Mouse (Mus musculus) ES-CJ7 (cell line): ENCODE data around the gene Pde6g.

ENCODE experiments used
- DNase-seq: peaks from one replicate; pipeline ENCODE4 v3.0.0; 2011; ENCODE audit warnings: low read depth, low spot score

Gene Pde6g

DNA sequence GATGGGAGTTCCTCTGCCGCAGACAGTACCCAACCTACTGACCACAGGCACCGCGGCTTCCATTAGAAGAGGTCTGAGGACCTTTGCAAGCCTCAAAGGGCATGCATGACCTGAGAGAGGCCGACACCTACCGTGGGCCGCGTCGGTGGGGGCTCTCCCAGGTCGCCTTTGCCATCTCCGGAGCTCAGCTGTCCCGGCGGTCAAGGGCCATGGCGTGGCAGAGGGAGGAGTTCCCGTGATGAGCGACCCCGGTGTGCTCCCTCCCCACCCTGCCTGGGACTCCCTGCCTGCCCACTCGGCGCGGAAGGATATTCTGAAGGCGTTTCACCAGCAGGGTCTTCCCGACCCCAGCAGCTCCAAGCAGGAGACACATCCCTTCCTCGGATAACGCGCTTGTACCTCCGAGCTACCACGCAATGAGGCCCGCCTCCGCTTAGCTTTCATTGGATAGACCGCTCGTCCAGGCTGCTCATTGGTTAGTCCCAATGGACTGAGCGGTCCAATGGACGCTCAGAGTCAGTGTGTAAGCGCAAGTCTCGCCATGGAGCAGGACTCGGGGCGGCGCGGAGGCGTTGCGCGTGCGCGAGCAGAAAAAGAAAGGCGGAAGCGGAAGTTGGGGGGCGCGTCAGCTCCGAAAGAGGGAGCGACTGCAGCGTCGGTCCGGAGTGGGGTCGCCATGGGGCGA lies 13.9 kb upstream of the Pde6g start, which contains the start of gene Arl16:
TSS of gene Arl16 (minus strand) at position 557 of the 685 bp plus-strand sequence.
- DNase-seq, result peak; percentile 100

DNA sequence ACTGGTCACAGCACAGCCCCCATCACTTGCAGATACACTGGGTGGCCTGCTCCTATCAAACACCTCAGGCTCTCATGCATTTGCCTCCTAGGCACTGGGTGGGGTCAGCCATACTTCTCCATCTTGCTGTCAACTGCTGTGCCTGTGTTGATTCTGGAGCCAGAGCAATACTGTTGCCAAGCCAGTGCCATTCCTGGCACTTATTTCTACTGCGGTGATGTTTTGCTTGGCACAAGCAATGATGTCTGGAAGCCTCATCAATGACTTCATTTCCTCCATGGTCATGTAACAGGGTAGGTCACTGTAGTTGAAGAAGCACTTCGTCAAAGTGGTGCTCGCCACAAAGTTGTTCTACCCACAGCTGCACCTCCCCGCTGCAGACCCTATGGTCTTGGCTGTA lies 12.2 kb upstream of the Pde6g start:
- no peak for DNase-seq

DNA sequence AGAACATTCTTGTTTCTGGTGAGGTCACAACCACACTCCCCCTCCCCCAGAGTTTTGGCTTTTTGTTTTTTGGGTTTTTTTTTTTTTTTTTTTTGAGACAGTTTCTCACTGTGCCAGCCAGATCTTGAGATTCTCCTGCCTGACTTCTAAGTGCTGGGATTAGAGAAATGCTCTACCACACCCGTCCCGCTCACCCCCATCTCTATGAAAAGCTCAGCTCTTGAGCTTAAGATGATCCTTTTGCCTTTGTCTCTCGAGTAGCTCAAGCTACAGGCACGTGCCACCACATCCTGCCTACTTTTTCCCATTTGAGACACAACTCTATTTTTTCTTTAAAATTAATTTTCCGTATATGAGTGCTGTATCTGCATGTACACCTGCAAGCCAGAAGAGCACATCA lies 11.1 kb upstream of the Pde6g start:
- no peak for DNase-seq

DNA sequence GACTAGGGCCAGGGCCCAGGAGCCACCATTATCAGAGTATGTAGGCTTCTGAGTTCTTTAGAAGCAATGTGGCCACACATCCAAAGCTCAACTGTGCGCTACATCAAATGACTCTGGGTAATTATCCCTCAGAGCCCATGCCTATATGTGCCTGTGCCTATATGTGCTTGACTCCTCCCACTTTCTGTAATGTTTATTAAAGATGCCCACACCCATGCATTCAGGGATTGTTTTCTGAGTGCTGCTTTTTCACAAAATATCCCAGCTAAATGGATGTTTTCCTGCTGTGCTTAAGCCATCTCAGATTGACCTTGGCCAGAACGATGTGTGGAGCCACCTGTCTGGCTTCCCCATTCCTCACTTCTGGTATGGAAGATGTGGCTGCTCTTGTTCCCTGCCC lies 10.2 kb upstream of the Pde6g start:
- no peak for DNase-seq

DNA sequence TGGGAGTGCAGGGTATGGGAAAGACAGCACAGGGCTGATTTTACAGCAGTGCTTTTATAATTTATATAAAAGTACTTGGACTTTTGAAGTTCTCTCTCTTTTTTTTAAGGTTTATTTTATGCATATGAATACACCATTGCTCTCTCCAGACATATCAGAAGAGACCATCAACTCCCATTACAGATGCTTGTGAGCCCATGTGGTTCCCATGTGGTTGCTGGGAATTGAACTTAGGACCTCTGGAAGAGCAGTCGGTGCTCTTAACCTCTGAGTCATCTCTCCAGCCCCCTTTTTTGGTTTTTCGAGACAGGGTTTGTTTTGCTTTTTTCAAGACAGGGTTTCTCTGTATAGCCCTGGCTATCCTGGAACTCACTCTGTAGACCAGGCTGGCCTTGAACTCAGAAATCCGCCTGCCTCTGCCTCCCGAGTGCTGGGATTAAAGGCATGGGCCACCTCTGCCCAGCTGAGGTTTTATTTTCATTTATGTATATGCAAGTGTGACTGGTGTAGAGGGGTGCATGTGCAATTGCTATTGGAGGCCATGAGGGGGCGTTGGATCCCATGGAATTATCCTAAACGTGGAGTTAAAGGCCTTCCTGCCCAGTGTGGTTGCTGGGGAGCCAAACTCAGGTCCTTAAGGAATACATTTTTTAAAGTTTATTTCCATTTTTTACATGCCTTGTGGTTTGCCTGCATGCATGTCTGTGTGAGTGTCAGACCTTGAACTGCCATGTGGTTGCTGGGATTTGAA lies 5.7 kb upstream of the Pde6g start:
- peak; percentile 48 for DNase-seq

DNA sequence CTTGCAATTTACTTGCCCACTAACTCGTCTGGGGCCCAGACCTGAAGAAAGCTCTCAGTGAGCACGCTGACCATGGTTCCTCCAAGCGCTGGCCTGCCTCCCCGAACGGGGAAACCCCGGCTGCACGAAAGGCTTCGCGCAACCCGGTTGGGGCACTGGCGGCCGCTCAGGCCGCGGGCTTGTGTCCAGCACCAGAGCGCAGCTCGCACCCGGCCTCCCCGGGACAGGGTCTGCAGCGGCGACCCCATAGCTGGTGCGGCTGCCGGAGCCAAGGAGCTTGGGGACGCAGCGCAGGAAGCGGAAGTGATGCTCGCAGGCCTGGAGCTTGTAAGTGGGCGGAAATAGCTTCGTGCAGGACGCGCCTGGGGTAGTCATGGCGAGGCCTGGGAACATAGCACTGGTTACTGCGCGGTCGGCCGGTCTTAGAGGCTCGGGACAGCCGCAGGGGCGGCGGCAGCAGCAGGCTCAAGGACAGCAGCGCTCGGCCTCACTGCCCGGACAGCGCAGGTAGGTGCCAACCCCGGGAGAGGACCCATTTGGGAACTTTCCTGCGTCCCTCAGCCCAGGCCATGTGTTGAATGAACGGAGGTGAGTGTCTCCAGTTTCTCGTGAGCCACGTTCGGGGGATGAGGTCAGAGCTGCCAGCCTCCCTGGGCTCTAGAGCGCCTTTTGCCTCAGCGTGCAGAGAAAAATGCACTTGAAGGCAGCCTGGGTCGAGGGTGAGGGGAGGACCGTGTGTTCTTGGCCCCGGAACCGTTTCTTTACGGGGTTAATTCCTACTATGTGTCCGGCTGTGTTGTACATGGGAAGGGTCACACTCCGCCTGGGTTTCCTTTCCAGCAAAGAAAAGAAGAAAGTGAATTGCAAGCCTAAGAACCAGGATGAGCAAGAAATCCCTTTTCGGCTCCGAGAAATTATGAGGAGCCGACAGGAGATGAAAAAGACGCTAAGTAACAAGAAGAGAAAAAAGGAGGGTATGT lies 4.8 kb upstream of the Pde6g start, which contains the start of the genes Oxld1 and Ccdc137:
TSS of gene Oxld1 (minus strand) at position 297 of the 980 bp plus-strand sequence.
TSS of gene Ccdc137 (plus strand) at position 344 of the 980 bp plus-strand sequence.
- peak; percentile 75 for DNase-seq

DNA sequence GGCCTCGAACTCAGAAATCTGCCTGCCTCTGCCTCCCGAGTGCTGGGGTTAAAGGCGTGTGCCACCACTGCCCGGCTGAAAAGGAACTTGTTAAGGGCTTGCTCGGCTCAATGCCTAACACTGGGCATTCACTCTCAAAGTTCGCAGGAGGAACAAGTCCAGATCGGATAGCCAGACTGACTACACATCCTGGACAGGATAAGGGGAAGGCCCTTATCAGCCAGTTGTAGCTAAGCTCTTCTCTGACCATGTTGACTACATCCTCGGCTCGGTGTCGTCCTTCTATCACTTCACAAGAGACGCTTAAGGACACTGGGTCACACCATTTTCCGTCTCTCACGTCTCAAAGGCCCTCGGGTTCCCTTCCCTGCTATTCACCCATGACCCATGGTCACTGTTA lies 4.1 kb upstream of the Pde6g start:
- no peak for DNase-seq

DNA sequence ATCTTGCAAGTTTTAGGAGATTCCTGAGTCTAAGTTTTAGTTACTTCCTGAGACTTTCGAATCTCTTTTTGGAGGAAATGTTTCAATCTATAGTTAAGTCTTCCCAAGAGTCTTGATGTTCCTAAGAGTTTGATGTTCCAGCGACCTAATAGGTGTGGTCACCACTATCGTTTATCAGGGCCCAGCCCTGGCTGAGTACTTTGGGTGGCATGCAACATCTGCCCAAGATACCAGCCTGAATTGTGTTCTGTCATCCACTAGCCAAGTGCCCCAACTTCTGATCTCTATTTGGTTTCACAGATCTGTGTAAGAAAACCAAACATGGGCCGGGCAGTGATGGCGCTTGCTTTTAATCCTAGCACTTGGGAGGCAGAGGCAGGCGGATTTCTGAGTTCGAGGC lies 2.1 kb upstream of the Pde6g start:
- DNase-seq, result no peak

DNA sequence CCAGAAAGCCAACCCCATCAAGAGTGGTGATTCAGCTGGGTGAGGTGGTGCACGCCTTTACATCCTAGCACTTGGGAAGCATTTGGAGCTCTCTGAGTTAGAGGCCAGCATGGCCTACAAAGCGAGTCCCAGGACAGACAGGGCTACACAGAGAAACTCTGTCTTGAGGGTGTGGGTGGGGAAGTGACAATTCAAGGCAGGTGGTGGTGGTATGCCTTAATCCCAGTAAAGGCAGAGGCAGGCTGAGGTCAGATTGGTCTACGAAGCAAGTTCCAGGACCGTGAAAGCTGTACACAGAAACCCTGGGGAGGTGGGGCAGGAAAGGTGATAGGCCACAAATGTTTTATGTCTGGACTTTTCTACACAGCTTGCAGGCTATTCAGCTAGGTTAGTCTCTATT lies 1.7 kb upstream of the Pde6g start:
- DNase-seq, result no peak

DNA sequence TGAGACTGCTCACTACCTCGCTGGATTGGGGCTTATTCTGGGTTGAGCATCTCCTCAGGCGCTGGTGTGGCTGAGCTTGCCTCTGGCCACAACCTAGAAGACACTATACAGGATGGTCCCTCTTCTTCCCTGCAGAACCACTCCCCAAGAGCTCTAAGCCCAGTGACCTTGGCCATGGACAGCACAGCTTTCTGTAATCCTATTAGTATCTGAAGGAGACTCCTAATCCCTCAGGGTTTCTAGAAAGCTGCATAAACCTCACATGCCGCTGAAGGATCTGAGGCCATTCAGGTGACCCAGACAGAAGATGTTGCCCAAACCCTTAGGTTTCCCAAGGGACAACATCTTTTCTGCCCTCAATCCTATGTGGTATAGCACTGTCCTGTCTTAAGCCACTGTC lies 1.1 kb downstream of the Pde6g start:
- DNase-seq, result no peak

DNA sequence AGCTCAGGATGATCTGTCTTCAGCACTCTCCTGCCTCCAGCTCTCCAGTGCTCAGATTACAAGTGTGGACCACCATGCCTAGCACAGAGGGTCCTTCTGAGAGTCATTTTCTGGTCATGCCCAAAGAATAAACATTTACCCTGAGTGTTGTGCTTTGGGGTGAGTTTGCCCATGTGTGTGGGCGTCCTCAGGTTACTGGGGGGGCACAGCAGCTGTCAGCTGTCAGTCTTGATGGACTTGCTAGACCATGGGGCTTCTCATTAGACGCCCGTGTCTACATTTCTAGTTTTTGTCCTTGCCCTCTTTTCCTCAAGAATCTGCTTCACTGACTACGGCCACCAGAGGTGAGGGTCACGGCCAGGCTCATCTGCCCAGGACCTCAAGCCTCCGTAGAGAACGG lies 6.1 kb downstream of the Pde6g start:
- DNase-seq, result no peak

DNA sequence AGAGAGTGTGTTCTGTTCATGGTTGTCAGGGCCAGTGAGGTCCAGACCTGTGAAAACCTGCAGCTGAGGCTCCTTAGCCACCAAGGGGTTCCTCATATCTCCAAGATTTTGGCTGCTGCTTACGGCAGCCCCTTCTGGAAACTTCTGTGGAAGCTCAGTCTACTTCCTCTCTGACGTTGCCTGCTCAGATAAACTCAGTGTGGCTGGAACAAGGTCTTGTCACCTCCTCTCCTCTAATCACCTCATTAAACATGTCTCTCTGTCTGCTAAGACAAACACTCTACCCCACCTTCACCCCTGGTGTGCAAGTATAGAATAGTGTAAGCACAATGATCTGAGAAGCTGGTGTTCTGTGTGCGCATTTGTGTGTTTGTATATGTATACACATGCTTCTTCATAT lies 7.8 kb downstream of the Pde6g start:
- DNase-seq, result no peak

DNA sequence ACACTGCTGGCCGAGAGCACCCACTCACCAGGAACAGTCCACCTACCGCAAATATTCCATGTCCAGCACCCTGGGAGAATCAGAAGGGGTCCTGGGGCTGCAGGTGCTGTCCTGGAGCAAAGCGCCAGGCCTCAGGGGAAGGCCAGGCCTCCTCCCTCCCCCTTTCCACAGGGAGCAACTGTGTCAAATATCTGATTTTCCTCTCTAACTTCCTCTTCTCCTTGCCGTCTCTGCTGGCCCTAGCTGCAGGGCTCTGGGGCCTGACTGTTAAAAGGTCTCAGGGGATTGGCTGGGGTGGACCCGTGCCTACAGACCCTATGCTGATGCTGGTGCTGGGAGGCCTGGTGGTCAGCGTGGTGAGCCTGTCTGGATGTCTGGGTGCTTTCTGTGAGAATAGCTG lies 9.2 kb downstream of the Pde6g start:
- DNase-seq, result no peak

DNA sequence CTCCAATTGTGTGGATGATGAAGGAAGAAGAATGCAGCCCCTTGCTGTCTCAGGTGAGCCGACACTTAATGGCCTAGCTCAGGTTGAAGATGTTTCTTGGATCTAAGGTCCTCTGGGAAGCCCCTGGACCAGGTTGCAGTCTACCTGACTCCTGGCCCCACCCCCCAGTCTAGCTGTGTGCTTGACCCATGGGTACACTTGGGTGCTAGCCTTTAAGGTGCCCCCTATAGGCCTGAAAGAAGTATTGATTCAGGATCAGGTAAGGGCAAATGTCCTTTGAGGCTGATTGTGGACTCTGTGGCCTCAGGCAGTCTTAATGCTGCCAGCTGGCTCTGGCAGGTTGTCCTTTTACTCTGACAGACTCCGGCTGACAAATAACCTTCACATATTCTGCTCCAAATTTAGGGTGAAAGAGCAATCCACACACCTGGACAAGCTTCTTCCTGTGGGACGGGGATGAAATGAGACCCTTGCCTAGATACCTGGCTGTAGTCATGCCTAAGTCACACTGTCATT lies 10.5 kb downstream of the Pde6g start:
- peak; percentile 27 for DNase-seq

DNA sequence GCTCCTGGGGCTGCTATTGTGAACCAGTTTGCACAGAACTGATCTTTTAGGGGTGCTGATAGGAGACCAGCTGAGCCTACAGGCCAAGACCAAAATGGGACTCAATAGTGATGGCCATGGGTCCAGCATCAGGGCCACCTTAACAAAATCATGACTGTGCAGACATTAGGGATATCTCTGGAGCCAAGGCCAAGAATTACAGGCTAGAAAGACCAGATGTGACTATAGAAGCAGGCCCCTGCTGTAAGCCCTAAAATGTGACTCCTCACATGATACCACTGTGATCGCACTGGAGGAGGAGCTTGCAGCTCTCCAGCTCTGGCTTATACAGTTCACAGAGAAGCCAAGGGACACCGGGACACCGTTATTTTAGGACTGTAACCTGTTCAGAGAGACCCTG lies 11.0 kb downstream of the Pde6g start, which contains the start of gene Tspan10:
TSS of gene Tspan10 (plus strand) at position 301 of the 400 bp plus-strand sequence.
- no peak for DNase-seq

DNA sequence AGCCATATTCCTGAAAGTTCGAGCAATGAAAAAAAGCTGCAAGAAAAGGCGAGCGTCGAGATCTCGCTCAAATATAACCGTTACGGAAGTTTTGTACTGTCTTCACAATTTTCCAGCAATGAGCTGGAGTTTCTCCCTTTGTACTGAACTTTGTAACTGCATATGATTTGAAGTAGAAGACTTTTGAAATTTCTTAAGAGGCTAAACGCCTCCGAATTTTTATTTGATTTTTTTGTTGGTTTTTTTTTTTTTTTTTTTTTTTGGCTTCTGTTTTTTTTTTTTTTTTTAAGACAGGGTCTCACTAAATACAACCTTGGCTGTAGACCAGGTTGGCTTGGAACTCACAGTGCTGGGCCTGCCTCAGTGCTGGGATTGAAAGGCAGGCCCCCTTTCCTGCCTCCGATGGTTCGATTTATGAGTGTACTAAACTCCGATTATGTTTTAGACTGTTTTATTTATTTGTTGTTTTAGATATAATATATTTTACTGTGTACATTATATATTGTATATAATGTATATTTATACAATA lies 15.4 kb downstream of the Pde6g start:
- no peak for DNase-seq

DNA sequence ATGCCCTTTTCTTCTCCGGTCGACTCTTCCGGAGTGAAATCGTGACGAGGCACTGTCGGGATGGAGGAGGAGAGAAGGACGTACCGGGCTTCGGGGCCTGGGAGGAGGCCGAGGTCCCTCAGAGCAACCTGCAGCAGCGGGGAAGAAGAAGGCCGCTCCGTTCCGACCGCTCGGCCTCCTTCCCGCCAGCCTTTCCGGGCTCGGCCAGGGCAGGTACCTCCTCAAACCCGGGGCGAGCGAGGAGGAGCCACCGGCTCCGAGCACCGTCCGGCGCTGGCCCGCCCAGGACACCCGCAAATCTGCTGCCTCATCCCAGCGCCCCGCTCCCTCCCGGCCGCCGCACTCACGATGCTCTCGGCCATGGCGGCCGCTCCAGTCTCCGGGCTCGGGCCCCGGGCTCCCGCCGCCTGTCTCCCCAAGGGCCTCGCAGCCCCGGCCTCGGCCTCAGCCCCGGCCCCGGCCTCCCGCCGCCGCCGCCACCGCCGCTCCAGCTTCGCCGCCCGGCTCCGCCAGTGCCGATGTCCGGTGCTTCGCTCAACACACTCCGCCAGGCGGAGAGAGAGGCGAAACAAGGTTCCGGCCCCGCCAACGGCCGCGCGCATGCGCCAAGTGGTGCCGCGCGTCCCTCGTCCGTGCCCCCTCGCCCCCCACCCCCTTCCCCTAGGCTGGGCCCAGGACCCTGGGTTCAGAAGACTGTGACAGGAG lies 16.0 kb downstream of the Pde6g start, which contains the start of gene Nploc4:
TSS of gene Nploc4 (minus strand) at position 557 of the 705 bp plus-strand sequence.
- DNase-seq, result peak; percentile 90

DNA sequence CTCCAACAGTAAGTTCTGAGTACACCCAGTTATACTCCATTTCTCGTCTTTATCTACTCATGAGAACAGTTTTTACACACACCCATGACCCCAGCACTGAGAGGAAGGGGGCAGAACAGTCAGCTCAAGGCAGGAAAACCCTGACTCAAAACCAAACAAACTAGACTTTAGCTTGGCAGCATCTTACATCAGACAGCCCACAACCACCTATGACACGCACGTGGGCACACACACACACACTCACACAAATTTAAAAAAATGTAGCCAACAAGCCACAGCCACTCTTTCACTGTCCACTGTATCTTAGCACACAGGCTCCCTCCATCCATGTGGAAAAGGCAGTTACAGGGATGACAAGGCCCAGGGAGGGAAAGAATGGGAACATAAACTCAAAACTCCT lies 26.6 kb downstream of the Pde6g start:
- DNase-seq, result no peak

DNA sequence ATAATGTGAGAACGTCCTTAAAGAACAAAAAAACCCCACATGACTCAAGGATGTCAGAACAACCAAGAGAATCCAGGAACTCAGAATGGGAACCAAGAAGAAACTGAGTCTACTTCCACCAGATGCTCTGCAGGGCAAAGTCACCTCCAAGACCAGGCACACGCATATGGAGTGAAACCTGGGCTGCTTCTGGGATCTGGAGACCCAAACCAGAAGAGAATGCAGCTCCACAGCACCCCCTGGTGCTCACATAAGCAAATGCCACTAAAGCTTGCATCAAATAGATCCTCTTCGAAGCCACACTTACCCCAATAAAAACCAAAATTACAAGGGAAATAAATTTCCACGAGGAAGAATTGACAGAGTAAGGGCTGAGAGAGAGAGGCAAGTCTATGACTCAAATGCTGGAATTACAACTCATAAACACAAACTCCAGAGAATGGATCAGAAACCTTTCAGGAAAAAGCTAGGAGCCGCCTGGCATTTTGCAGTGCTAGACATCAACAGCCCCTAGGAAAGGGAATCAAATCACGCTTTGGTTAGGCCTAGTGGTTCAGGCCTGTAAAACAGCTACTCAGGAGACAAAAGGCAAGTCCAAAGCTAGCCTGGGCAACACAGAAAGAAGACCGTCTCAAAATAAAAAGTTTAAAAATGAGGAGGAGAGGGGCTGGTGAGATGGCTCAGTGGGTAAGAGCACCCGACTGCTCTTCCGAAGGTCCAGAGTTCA lies 29.6 kb downstream of the Pde6g start:
- DNase-seq, result peak; percentile 90
